Mouse (Mus musculus) liver, adult (tissue): Measurements from ENCODE around the gene Aqp9.

ENCODE experiments used
- GATA4 ChIP-seq: IDR thresholded peaks from 2 replicates; pipeline ENCODE4 v1.6.1; 2014; ENCODE audit warnings: mild to moderate bottlenecking, low read length; ENCODE audit not compliant: insufficient replicate concordance

Aqp9 gene

GRCm38 (mm10) chr9:71065343-71065875, 103.1 kb downstream of the Aqp9 start:
- TF ChIP-seq GATA4, result no peak

- no peak for TF ChIP-seq GATA4
These were observed 104.1 kb downstream of the Aqp9 start for GRCm38 (mm10) chr9:71064291-71064840.

- no peak for TF ChIP-seq GATA4
These were observed 104.9 kb downstream of the Aqp9 start for GRCm38 (mm10) chr9:71063551-71063950.

- no peak for TF ChIP-seq GATA4
These were observed 105.5 kb downstream of the Aqp9 start for GRCm38 (mm10) chr9:71062976-71063375.

GRCm38 (mm10) chr9:71062301-71062700, 106.2 kb downstream of the Aqp9 start:
- no peak for TF ChIP-seq GATA4
